Mouse (Mus musculus) ES-Bruce4 (cell line): ENCODE results near the gene Crygs.

Experiments
- CTCF ChIP-seq: IDR thresholded peaks from one replicate; pipeline ENCODE4 v1.8.1; 2011; ENCODE audit warnings: low read depth, low read length
- POLR2A ChIP-seq: IDR thresholded peaks from one replicate; pipeline ENCODE4 v1.8.1; 2011; ENCODE audit warnings: low read length; ENCODE audit not compliant: insufficient read depth

DNA sequence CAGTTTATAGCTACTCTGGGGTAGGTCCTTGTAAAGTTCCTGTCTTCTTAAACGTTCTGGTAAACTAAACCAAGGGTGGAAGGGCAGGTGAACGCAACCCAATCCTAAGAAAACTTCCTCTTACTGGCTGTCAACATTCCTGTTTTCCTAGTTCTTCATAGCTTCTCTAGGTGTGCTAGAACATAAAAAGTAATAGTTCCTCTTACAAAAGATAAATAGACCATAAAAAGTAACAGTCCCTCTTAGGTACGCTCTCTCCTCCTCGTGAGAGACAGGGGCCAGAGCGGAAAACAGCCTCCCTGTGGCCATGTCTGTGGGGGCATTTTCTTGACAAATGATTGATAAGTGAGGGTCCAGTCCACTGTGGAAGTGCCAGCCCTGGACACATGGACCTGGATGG lies 33.5 kb upstream of the Crygs start:
- TF ChIP-seq CTCF (no peak), POLR2A (no peak)
